Mouse (Mus musculus) midbrain, embryonic 13.5 days (tissue): Measurements from ENCODE around the gene Ildr1. TPM values are rescaled to one million over a fixed set of nuclear protein-coding genes. Genes with fewer than 3 reads are reported as not detected.

Experiments used
- ATAC-seq: fragments of 200-750 bp; cut with Nextera tagmentation; 2 replicates; pipeline ENCODE4 v1.8.0; 2017; ENCODE audit warnings: mild to moderate bottlenecking, moderate TSS enrichment, moderate library complexity
- H3K27ac ChIP-seq: fragments of 300-500 bp; sonication (generic); 2 replicates; pipeline ENCODE4 v1.5.1; 2015; ENCODE audit warnings: inconsistent platforms, mild to moderate bottlenecking, moderate library complexity
- H3K27me3 ChIP-seq: fragments of 300-500 bp; sonication (generic); 2 replicates; pipeline ENCODE4 v1.6.1; 2015; ENCODE audit warnings: mild to moderate bottlenecking, inconsistent platforms
- H3K36me3 ChIP-seq: fragments of 300-500 bp; sonication (generic); 2 replicates; pipeline ENCODE4 v1.6.1; 2015; ENCODE audit warnings: mild to moderate bottlenecking, inconsistent platforms
- H3K4me1 ChIP-seq: fragments of 300-500 bp; sonication (generic); replicated peaks from 2 replicates; pipeline ENCODE4 v1.6.1; 2015; ENCODE audit warnings: inconsistent platforms
- H3K4me2 ChIP-seq: fragments of 300-500 bp; sonication (generic); replicated peaks from 2 replicates; pipeline ENCODE4 v1.6.1; 2015; ENCODE audit warnings: moderate library complexity, mild to moderate bottlenecking, inconsistent platforms
- H3K4me3 ChIP-seq: fragments of 300-500 bp; sonication (generic); replicated peaks from 2 replicates; pipeline ENCODE4 v1.5.1; 2015; ENCODE audit warnings: mild to moderate bottlenecking, inconsistent platforms
- H3K9ac ChIP-seq: fragments of 300-500 bp; sonication (generic); replicated peaks from 2 replicates; pipeline ENCODE4 v1.6.1; 2015; ENCODE audit warnings: mild to moderate bottlenecking, inconsistent platforms
- H3K9me3 ChIP-seq: fragments of 300-500 bp; sonication (generic); 2 replicates; pipeline ENCODE4 v1.6.1; 2016; ENCODE audit warnings: mild to moderate bottlenecking, inconsistent platforms
- WGBS: fragments of 180-500 bp; shearing (Covaris S2); methylation state at CpG from one replicate; pipeline ENCODE4 v1.1.7; 2015; 5-methylcytosine and 5-hydroxymethylcytosine counted together
- polyA plus RNA-seq: library from polyadenylated mRNA; unstranded; fragments of >200 nt; fragmentation: Nextera tagmentation; extraction: Ambion mirVana; gene quantifications from 2 replicates; pipeline ENCODE4 v1.2.1, GENCODE M21; 2015

The Ildr1 gene
- not detected in 2 replicates for polyA plus RNA-seq

DNA sequence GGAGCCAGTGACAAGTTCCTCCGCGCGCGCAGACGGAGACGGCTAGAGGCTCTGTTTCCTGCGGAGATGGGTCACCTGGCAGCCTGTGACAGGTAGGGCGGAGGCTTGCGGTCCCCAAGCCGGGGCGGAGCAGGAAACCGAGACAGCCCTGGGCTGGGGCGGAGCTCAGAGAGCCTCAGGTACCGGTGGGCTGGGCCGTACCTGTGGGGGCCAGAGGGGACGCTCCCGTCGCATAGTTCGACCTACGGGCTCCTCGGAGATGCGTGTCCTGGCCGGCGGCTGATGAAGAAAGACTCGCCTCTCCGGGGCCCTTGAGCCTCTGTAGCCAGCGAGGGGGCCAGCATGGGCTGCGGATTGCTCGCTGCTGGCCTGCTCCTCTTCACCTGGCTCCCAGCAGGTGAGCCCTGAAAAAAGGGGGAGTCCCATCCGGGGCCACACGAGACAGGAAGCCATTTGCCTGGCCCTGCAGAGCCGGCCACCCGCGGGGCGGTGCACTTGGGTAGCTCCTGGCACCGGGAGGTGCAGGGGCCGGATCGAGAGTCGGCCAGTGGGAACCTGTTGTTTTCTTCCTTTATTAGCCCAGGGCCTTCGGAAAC lies at the start of gene Ildr1:
Ildr1 (plus strand) TSS at position 161 of the 596 bp plus-strand sequence.
- Histone ChIP-seq H3K27ac (no peak within 1 kb of the TSS), H3K4me1 (peaks cover 7% of the 10 kb centered on the region), H3K36me3 (no peaks in the 10 kb centered on the region), H3K4me2 (peak within 1 kb of the TSS; percentile 80), H3K9me3 (no peaks in the 10 kb centered on the region), H3K4me3 (peak within 1 kb of the TSS; percentile 48), H3K9ac (peak within 1 kb of the TSS; percentile 60), H3K27me3 (peaks cover 35% of the 10 kb centered on the region)
- 2% methylated on average over 40 of the region's 40 CpGs for WGBS
- peak; percentile 75 for ATAC-seq

DNA sequence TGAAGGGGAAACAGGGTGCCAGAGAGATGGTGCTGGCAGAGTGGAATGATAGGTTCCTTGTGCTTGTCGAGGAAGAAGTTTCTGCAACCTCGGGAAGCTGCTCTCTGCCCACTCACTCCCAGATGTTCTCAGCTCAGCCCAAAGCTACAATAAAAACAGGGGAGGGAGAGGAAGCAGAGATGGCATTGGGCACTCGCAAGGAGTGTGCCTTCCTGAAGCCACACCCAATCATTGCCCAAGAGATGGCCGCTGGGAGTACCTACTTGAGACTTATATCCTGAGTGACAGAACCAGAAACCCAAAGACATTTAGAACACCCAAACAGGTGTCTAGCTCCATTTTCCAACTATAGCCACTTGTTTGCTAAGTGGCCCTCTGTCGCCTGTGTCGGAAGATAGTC lies 48.7 kb upstream of the Ildr1 start:
- H3K4me1 ChIP-seq: no peaks in the 10 kb centered on the region; the same call in 1 of the 2 replicates
- no peak overlapping the region for H3K27ac ChIP-seq
- no peak overlapping the region for H3K9ac ChIP-seq
- no peak overlapping the region for H3K4me3 ChIP-seq
- H3K36me3 ChIP-seq: no peaks in the 10 kb centered on the region
- H3K9me3 ChIP-seq: no peaks in the 10 kb centered on the region
- no peaks in the 10 kb centered on the region for H3K27me3 ChIP-seq
- ATAC-seq: no peak
- WGBS: 87% methylated on average over 6 of the region's 6 CpGs
- H3K4me2 ChIP-seq: no peak overlapping the region

DNA sequence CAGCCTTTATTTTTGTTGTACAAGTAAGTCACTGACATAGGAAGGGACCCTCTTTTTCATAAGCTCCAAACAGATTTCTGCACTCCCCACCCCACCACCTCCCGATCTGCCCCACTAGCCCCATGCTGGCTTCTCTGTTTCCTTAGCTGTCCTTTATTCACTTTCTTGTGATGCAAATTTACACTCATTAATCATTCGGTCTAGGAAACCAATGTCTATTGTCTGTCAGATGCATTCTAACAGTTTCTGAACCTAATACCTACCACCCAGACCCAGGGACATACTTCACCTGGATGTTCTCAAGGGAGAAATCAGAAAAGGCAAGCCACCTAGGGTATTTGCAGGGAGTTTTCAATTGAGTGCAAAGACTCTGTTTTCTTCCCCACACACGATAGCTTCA lies 44.5 kb upstream of the Ildr1 start:
- WGBS: 25% methylated on average over 3 of the region's 3 CpGs
- no peak overlapping the region for H3K9ac ChIP-seq

DNA sequence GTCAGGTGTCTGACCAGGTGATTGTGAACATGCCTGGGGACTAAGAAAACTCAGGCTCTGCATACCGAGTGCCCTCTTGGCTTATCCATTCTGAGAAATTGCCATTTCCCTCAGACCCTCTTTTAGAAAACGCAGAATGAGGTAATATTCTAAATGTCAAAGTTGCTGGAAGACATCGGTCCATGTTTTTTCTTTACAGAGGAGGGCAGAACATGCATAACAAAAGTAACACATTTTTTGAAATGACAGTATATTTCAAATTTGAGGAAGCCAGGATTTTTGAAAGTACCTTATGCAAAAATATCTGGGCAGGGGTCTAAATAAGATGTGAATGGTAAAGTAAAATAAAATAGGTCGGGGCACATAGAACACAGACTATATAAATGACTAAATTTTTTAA lies 43.3 kb upstream of the Ildr1 start:
- Histone ChIP-seq H3K27ac (no peak overlapping the region), H3K9ac (no peak overlapping the region), H3K27me3 (no peaks in the 10 kb centered on the region), H3K4me1 (no peaks in the 10 kb centered on the region; the same call in 1 of the 2 replicates), H3K4me2 (no peak overlapping the region), H3K9me3 (no peaks in the 10 kb centered on the region), H3K36me3 (no peaks in the 10 kb centered on the region), H3K4me3 (no peak overlapping the region)
- WGBS: 88% methylated on average over 4 of the region's 4 CpGs
- no peak for ATAC-seq

More for the DNA sequence above, 44.5 kb upstream of the Ildr1 start:
- Histone ChIP-seq H3K4me1 (no peaks in the 10 kb centered on the region; the same call in 1 of the 2 replicates), H3K27me3 (no peaks in the 10 kb centered on the region), H3K36me3 (no peaks in the 10 kb centered on the region), H3K4me2 (no peak overlapping the region), H3K9me3 (no peaks in the 10 kb centered on the region), H3K4me3 (no peak overlapping the region), H3K27ac (no peak overlapping the region)
- ATAC-seq: no peak

DNA sequence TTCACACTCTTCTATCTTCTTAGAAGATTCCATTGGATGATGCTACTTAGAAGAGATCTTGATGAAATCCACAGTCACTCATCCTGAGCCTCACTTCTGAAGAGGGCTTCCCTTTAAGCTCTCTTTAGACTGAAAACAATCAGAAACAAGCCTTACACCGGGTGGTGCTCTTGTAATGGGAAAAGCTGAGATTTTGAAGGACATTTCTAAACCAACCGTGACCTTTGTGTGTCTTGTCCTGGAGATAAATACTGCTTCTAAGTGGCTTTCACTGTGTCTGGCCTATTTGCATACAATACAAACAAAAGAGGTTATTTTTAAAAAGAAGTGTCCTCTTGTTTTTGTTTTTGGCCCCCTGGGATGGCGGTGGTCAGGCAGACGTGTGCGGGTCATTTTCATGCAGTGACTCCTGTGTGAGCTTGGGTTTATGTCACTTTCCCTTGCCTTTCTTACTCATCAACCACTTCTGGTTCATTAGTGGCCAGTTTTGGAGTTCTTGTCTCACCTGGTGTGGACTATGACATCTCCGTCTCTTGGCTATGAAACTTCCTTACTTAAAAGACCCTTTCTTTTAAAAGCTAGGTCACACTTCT lies 42.5 kb upstream of the Ildr1 start:
- Histone ChIP-seq H3K27ac (no peak overlapping the region), H3K4me1 (no peaks in the 10 kb centered on the region; the same call in 1 of the 2 replicates), H3K4me3 (no peak overlapping the region), H3K4me2 (no peak overlapping the region), H3K27me3 (no peaks in the 10 kb centered on the region), H3K9ac (no peak overlapping the region), H3K9me3 (no peaks in the 10 kb centered on the region), H3K36me3 (no peaks in the 10 kb centered on the region)
- WGBS: 56% methylated on average over 6 of the region's 6 CpGs
- no peak for ATAC-seq

DNA sequence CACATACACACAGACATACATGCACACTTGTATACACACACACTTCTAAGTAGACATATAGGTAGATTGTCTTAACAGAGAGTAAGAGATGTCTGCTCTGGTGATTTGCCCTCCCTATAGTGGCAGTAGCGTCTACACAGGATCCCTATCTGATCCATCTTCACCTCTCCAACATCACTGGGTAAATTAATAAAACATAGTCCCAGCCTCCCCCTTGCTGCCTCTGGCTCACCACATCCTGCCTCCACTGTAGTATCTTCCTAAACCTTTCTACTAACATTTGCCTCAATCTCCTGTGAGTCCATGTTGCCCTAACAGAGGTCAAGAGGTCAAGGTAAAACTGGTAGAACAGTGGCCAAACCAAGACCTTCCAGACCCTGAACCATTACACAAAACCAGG lies 38.6 kb upstream of the Ildr1 start:
- WGBS: 84% methylated on average over 1 of the region's 1 CpGs

DNA sequence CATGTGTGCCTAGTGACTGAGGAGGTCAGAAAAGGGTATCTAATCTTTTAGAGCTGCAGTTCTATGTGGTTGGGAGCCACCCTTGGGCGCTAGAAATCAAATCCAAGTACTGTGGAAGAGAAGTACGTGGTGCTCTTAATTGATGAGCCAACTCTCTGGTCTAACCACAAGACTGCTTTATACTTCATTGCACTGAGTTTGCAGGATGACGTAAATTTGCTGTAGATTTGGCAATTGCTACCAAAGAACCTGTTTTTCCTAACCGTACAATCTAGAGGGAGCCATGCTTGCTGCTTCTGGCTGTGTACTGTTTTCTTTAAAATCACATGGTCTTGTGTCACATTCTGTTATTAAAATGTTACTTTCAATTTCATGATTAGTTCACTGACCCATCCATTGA lies 37.9 kb upstream of the Ildr1 start:
- Histone ChIP-seq H3K9ac (no peak overlapping the region), H3K36me3 (no peaks in the 10 kb centered on the region), H3K27me3 (no peaks in the 10 kb centered on the region), H3K9me3 (peaks cover 9% of the 10 kb centered on the region; the same call in 1 of the 2 replicates), H3K4me1 (no peaks in the 10 kb centered on the region), H3K27ac (no peak overlapping the region), H3K4me3 (no peak overlapping the region), H3K4me2 (no peak overlapping the region)
- no peak for ATAC-seq
- 92% methylated on average over 4 of the region's 4 CpGs for WGBS

More for the DNA sequence above, 38.6 kb upstream of the Ildr1 start:
- Histone ChIP-seq H3K36me3 (no peaks in the 10 kb centered on the region), H3K27ac (no peak overlapping the region), H3K9ac (no peak overlapping the region), H3K4me2 (no peak overlapping the region), H3K27me3 (no peaks in the 10 kb centered on the region), H3K9me3 (peaks cover 9% of the 10 kb centered on the region; the same call in 1 of the 2 replicates), H3K4me1 (no peaks in the 10 kb centered on the region), H3K4me3 (no peak overlapping the region)
- ATAC-seq: no peak

DNA sequence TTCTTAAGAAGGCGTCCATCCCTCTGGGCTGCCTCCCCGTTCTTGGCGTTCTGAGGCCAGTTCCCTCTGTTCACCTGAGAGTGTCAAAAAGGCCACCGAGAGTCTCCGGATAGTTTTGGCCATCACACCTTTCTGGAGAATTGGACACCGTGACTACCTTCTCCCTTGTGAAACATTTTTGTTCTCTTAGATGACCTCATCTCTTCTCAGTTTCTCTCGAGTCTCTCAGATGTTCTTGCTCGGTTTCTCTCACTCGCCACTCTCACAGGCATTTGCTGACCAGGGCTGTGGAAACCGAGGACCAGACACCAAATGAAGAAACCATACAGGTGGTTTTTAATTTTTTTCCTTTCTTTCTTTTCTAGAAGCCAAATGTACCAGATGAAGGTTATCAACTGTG lies 32.4 kb upstream of the Ildr1 start:
- no peaks in the 10 kb centered on the region for H3K36me3 ChIP-seq
- 90% methylated on average over 10 of the region's 10 CpGs for WGBS
- peaks cover 9% of the 10 kb centered on the region; the same call in 1 of the 2 replicates for H3K9me3 ChIP-seq
- H3K4me3 ChIP-seq: no peak overlapping the region
- H3K4me1 ChIP-seq: no peaks in the 10 kb centered on the region
- ATAC-seq: no peak
- H3K9ac ChIP-seq: no peak overlapping the region
- H3K27ac ChIP-seq: no peak overlapping the region
- H3K4me2 ChIP-seq: no peak overlapping the region
- no peaks in the 10 kb centered on the region for H3K27me3 ChIP-seq

DNA sequence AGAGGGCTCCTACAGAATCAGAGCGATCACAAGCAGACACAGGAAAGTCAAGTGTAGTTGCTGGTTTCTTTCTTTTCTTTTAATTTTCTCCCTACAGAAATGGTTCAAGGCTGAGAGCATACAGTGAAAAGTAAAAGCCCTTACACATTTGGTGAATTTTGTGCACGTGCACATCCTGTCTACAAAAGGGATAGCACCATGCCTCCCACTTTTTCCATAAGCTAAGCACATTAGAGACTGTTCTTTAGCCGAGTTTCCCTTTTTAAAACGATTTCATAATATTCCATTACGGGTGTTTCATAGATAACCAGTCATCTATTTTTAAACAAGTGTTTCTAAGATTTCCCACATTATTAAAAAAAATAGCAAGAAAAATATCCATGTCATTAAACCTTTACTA lies 30.3 kb upstream of the Ildr1 start:
- H3K4me3 ChIP-seq: no peak overlapping the region
- no peak overlapping the region for H3K9ac ChIP-seq
- 95% methylated on average over 5 of the region's 5 CpGs for WGBS
- H3K4me1 ChIP-seq: no peaks in the 10 kb centered on the region
- H3K36me3 ChIP-seq: no peaks in the 10 kb centered on the region
- peaks cover 1% of the 10 kb centered on the region; the same call in 1 of the 2 replicates for H3K9me3 ChIP-seq
- no peak for ATAC-seq
- no peak overlapping the region for H3K27ac ChIP-seq
- H3K27me3 ChIP-seq: no peaks in the 10 kb centered on the region
- no peak overlapping the region for H3K4me2 ChIP-seq

DNA sequence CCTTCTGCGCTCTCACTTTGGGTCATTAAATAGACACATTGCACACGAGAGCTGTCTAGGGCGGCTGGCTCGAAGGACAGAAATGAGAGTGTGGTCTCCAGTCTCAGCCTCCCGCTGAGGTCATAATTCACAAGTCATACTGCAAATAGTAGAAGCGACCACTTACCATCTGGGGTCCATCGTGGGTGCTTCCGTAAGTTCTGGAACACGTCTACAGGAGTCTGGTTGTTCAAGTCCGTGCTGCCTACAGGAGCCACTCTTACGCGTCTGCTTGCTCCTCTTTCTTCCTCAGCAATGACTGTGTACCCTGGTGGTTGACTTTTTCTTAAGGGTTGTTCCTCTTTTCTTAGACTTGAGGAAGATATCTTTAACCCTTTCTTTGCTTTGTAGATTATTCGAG lies 28.0 kb upstream of the Ildr1 start, which contains the start of gene Cd86:
Cd86 (minus strand) TSS at position 300 of the 400 bp plus-strand sequence.
- 89% methylated on average over 13 of the region's 13 CpGs for WGBS
- Histone ChIP-seq H3K4me2 (no peak within 1 kb of the TSS), H3K9me3 (no peaks in the 10 kb centered on the region), H3K4me1 (no peaks in the 10 kb centered on the region), H3K9ac (no peak within 1 kb of the TSS), H3K27ac (no peak within 1 kb of the TSS), H3K36me3 (no peaks in the 10 kb centered on the region), H3K4me3 (no peak within 1 kb of the TSS), H3K27me3 (no peaks in the 10 kb centered on the region)
- no peak for ATAC-seq

DNA sequence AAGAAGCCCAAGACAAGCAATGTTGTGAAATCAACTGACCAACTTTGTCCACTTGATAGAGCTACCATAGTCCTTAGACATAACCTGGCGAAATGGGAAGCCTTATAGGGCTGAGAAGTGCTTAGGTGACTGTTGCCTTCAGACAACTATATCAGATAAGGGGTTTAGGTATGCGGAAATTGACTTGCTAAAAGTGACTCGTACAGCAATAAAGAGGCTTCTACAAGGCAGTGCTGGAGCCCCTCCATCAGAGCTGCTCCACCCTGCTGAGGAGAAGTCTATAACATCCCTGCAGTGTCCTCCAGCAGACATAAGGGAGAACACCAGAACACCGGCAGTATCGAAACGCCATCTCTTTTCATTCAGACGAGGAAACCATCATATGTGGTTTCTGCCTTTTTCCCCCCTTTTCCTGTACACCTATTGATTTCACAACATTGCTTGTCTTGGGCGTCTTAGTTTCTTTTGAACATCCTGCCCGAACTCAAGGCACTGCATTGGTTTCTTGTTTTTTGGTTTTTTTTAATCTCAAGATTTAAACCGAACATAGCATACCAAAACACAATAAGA lies 27.2 kb upstream of the Ildr1 start:
- Histone ChIP-seq H3K9ac (no peak overlapping the region), H3K4me3 (no peak overlapping the region), H3K27me3 (no peaks in the 10 kb centered on the region), H3K4me2 (no peak overlapping the region), H3K27ac (no peak overlapping the region), H3K36me3 (no peaks in the 10 kb centered on the region), H3K4me1 (no peaks in the 10 kb centered on the region), H3K9me3 (no peaks in the 10 kb centered on the region)
- 93% methylated on average over 10 of the region's 10 CpGs for WGBS
- no peak for ATAC-seq

DNA sequence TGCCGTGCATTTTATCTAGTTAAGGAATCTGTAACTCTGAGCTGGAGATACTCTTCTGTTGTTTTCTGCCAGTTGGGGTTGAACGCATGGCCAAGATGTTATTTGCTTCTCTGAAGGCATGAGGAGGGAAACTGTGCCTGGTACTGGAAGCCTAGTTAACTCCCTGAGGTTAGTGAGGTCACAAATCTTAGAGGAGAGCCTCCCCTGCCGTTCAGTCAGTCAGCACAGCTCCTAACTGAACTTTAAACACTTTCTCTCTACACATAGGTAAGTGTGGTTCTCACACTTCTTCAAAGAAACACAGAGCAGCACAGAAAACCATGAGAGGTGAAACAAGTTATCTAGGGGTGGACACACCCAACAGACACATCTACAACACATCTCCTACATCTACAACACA lies 23.2 kb upstream of the Ildr1 start:
- Histone ChIP-seq H3K27ac (no peak overlapping the region), H3K36me3 (no peaks in the 10 kb centered on the region), H3K9ac (no peak overlapping the region), H3K4me2 (no peak overlapping the region), H3K27me3 (no peaks in the 10 kb centered on the region), H3K4me1 (no peaks in the 10 kb centered on the region), H3K4me3 (no peak overlapping the region), H3K9me3 (no peaks in the 10 kb centered on the region)
- no peak for ATAC-seq
- WGBS: 94% methylated on average over 3 of the region's 3 CpGs
